Mouse (Mus musculus) liver, postnatal 0 days (tissue): ENCODE data around the gene Uqcr11.

Experiments used
- CTCF ChIP-seq: sonication (generic); IDR thresholded peaks from 2 replicates; pipeline ENCODE4 v1.5.1; 2016; ENCODE audit warnings: antibody characterized with exemption, low read depth
- EP300 ChIP-seq: IDR thresholded peaks from 2 replicates; pipeline ENCODE4 v1.6.1; 2016; ENCODE audit warnings: antibody characterized with exemption, low read depth, mild to moderate bottlenecking

GRCm38 (mm10) chr10:80399973-80400703 lies 6.5 kb downstream of the Uqcr11 start:
- no peak for TF ChIP-seq CTCF
- no peak for TF ChIP-seq EP300
